Mouse (Mus musculus) mouse trophoblast stem cell (cell line): ENCODE results near the gene Vav2.

Source experiments
- in situ Hi-C, 2 experiments: fragments of 300-500 bp; cut with MseI, MboI; formaldehyde crosslinking; loops; 2 replicates in 1 of 2; 3 replicates in 1 of 2; pipeline ENCODE4 v1.15.1; 2025

The Vav2 gene

GRCm38 (mm10) chr2:27368980-27369379, 57.9 kb downstream of the Vav2 start:
- in situ Hi-C loops = no loop called here

- in situ Hi-C loops = no loop called here
These were observed 61.5 kb downstream of the Vav2 start for GRCm38 (mm10) chr2:27365296-27365695.

- in situ Hi-C loops = no loop called here
These were observed 65.0 kb downstream of the Vav2 start for GRCm38 (mm10) chr2:27361786-27362185.

GRCm38 (mm10) chr2:27358461-27358860, 68.4 kb downstream of the Vav2 start:
- in situ Hi-C loops = no loop called here

- in situ Hi-C loops = no loop called here
These were observed 71.1 kb downstream of the Vav2 start for GRCm38 (mm10) chr2:27355684-27356083.

DNA sequence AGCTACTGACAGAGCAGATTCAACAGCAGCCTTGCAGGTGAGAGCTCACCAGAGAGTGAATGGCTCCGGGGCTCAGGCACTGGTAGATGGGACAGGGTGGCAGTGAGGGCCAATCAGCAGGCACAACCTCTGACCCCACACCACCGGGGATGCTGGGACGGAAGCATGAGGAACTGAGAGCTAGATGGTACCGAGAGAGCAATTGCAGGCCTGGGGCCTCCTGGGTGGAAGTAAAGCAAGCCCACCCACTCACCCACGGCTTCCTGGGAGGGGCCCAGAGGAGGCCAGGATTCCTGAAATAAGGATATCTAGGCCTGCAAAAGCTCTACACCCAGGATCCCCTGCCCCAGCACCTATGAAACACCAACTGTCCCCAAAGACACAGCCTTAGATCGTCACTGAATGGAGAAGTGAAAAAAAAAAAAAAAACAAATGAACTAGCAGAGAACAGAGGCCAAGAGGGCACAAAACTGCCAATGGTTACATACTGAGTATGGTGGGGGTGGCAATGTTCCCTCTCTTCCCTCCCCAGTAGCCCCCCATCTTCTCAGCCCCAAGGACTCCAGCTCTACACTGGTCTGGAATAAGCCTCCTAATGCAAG, 72.1 kb downstream of the Vav2 start:
- in situ Hi-C loops = no loop called here

DNA sequence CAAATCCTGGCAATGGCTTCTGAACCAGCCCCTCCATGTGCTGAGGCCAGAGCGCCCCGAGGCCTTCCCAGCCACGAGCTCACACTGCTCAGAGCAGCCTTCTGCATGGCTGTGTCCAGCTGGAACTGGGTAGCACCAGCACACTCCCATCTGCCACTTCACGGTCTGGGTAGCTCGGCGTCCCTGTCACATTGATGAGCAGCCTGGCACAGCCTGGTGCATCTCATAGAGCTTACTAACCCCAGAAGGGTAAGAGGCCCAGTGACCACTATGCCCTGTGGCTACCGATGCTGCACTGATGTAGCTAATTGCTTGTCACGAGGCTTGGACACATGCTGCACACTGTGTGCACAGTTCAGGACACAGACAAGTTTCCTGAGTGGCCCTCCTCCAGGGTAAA, 74.1 kb downstream of the Vav2 start:
- in situ Hi-C loops = no loop called here

DNA sequence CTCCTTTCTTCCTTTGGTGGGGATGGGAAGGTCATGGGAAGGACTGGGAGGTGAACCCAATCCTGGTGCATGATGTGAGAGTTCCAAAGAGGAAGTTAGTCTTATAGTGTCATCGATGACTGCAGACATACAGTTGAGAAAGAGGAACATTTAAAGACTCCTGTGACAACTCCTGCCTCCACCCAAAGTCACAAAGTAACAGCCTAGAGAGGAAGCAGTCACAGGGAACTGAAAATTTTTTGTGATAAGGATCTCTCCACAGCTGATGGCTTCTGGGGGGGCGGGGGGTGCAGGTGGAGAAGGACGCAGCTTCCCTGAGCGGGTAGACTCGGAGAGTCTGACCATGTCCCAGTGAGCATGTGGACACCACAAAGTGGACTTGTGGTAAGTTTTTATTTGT, 76.5 kb downstream of the Vav2 start:
- in situ Hi-C loops = no loop called here

DNA sequence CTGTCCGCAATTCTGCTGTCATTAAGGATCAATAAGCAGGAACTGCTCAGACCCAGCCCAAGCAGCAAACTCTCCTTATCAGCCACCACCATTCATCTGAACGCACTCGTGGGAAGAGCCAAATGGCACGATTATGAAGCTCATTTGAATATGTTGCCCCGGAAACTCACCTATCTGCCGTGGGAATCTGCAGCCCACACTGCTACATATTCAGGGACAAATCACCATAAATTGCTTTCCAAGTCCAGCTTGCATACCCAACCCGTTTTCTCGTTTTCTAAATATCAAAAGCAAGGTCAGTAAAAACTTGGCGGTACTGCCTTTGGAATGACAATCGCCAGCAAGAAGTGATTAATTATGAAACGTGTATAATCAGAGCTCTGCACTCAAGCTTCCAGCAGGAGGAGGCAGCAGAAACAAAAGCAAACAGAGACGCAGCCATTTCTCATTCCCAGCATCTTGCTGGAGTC, 82.8 kb downstream of the Vav2 start:
- in situ Hi-C loops = no loop called here

DNA sequence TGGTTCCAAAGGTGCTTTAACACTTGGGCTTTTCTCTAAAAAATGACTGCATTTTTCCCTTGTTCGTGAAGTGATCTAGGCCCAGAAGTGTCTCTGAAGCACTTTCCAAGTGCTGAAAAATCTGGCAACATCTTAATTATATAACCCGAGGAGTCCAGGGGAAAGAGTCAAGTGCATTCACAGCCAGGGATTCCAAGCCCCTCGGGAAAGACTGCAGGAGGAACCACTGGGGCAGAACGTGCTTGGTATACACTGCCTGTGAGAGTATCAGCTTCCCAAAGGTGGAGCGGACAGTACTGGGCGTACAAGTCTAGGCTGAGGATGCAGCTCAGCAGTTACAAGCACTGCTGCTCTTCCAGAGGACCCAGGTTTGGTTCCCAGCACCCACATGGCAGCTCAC, 86.2 kb downstream of the Vav2 start:
- in situ Hi-C loops = no loop called here

DNA sequence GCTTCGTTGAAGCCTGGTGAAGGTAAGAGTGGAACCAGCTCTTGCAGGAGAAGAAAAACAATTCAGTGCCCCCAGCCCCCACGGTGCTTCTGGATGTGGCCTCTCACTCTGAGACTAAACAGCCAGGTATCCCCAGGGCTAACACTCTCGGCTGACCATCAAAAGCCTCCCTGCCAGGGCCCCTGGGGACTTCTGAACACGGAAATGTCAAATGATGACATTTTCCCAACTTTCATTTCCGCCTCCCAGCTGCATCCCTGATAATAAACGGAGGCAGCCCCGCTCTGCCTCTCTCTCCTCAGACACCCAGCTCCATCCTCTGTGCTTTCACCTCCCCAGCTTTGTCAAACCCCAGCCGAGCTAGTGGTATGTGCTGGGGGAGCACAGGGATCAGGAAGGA, 87.8 kb downstream of the Vav2 start:
- in situ Hi-C loops = no loop called here

- in situ Hi-C loops = no loop called here
These were observed 89.6 kb downstream of the Vav2 start for GRCm38 (mm10) chr2:27337261-27337660.

DNA sequence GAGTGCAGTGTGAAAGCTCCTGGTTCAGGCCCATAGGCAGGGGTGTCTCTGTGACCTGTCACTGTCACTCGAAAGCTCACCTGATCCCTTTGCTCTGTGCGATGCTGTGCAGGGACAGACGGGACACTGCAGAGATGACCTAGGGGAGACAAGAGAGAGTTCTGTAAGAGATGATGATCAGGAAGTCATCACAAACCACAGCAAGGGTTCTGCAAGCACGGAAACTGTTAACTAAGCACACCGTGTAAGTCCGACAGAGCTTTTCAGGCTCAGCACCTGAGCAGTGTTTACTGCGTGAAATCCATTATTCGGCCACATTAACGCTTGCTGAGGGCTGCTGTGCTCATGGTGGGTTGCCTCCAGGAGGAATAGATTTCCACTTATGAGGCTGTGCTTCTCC, 90.2 kb downstream of the Vav2 start:
- in situ Hi-C loops = no loop called here

DNA sequence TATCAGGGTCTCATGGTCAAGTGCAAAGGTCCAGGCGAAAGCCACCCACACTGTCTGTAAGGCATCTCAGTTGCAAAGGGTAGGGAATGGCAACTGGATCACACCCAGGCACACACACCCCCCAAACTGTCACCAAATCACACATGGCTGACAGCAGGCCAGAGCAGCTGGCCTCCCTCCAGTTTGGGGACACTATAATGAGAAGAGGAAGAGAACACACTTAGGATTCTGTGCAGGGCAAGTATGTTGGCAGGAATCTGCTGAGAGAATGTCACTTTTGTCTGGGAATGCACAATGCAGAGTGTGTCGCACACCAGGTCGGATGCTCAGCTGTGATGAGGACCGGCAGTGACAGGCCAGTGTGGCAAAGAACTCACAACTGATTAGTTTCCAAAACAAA, 92.0 kb downstream of the Vav2 start:
- in situ Hi-C loops = no loop called here

- in situ Hi-C loops = no loop called here
These were observed 95.3 kb downstream of the Vav2 start for GRCm38 (mm10) chr2:27331560-27331959.

DNA sequence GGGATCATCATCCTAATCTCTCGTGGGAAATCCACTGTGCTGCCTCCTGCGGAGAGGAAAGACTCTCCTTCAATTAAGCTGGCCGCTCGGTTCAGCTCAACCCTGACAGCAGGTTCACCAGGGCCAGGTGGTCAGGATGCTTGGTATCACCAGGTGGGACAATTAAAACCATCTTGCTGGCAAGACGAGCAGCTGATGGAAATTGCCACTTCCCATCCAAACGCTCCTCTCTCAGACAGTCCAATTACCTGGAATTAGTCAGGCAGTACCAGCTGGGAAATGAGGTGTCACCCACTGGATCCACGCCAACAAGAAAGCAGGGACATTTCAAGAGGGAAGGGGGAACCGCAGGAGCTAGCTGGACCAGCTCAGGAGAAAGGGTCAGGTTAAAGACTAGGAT, 96.4 kb downstream of the Vav2 start:
- in situ Hi-C loops = no loop called here

DNA sequence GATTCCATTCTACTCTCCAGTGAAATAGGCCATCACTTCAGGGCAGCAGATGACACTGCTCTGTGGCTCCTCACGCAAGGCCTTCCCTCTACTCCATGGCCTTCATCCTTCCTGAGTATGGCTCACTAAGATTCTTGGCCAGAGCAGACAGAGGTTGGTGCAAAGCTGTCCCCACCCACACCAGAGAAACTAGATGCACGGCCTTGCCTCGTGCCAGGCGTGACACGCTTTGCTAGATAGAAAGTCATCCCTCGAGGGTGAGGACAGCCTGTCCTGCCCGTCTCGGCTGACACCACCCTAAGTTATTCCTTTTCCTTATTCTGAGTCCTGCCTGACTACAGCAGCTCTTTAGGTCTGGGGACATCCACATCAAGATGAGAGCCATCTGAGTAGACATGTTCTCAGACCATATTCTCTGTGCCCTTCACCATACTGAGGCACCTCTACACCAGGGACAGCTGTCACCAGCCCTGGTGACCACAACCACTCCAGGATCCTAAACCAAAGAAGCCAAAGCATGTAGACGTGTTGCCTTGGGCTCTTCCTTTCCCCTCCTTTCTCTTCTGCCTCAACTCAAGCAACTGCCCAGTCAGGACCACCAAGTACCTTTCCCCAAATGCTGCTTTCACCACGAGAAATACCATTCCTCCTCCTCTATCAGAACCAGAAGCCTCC, 97.3 kb downstream of the Vav2 start:
- in situ Hi-C loops = no loop called here

DNA sequence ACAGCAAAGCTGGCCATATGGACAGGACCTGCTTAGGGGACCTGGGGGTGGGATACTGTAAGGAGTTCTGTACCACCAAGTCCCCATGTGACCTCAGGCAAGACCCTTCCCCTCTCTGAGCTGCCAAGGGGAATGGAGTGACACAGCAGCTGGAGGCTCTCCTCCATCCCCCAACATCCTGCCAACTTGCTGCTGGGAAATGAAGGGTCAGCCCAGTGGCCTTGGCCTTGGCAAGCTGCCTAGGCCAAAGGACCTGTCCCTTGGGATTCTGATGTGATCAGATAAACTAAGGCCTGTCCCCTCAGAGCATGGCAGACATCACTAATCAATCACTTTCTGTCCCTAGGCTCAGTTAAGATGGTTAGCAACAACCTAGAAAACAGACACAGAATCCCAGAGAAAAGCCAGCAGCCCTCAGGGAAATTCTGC, 98.2 kb downstream of the Vav2 start:
- in situ Hi-C loops = no loop called here

DNA sequence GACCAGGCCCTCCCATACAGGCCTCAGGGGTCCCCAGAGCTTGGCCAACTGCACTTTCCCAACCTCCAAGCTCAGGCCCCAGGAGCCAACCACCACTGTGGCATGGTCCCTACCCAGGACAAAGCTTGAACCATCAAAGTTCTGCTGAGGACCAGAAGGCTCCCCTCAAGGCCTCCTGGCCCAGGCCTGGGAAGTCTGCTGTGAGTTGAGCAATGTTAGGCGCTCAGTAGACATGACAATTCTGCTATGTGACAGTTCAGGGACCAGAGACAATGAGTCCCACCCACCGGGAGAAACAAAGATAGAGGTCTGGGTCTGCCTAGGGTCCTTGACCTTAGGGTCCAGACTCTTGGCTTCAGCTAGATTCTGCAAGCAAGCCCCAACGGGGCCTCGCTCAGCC, 98.9 kb downstream of the Vav2 start:
- in situ Hi-C loops = no loop called here

GRCm38 (mm10) chr2:27327076-27327475, 99.8 kb downstream of the Vav2 start:
- in situ Hi-C loops = no loop called here

GRCm38 (mm10) chr2:27326357-27326756, 100.5 kb downstream of the Vav2 start:
- in situ Hi-C loops = no loop called here

DNA sequence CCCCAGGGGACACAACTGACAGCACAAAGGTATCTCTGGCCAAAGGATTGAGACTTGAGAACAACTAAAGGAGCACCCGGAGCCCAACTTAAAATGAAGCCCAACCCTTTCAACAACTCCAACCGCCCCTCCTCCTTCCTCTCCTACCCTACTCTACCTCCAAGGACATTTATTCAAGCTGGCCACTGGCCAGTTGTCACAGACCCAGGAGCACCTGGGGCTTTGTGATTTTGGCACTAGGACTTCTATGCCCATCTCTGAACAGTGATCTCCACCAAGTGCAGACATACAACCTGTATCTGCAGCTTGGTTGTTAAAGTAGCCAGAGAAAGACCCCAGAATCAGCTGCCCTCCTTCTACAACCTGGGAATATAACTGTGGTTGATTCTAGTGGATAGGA, 102.1 kb downstream of the Vav2 start:
- in situ Hi-C loops = no loop called here

GRCm38 (mm10) chr2:27321431-27321875, 105.4 kb downstream of the Vav2 start:
- in situ Hi-C loops = no loop called here

GRCm38 (mm10) chr2:27320820-27321219, 106.0 kb downstream of the Vav2 start:
- in situ Hi-C loops = no loop called here
